Mouse (Mus musculus): ENCODE data around the gene Nat8f4.
"Not testable (repeated sequence)": the region's sequence is repeated elsewhere in the genome, so short reads cannot be mapped to it uniquely, and the experiment has no call there.

Gene Nat8f4

DNA sequence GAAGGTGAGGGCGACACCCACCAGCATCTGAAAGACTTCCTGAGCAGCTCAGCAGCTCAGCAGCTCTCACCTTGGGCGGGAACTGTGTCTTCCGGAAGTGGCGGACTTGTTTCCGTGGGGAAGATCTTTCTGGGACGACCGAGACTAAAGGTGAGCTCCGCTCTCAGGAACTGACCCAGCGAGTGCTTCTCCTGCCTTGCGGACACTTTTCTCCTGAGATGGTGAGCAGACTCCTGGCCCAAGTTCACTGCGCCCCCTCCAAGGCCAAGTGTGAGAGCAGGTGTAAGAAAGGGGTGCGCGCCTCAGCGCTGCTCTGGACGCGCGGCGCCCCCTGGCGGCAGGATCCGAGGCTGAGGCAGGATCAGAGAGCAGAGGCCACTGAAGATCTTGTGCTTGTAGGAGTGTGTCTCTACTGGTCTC lies at the start of gene Nat8f4:
Gene Nat8f4, minus strand, starts transcription at position 243 of the 420 bp plus-strand sequence.
- DNase-seq (ENCODE audit: low read depth, low spot score), result peak; percentile 77

GRCm38 (mm10) chr6:85948549-85948948 lies 43.9 kb upstream of the Nat8f4 start:
- DNase-seq (ENCODE audit: low read depth, low spot score), result no peak

DNA sequence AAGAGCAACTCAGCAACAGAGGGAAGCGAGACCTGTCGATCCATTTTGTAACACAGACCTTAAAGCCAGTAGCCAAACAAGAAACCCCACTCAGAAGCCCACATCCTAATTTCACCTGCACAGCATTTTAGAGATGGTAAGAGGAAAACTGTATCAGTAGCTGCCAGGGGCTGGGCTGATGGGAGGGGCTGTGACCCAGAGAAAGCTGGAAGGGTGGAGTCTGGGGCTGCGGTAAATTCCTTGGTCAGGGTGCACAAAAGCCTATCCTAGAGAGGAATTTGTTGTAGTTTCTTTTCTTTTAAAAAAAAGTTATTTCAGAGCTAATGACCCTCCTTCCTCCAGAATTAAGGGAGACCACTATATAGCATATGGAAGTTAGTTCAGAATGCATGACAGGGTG lies 37.8 kb upstream of the Nat8f4 start:
- DNase-seq (ENCODE audit: low read depth, low spot score), result peak; percentile 41

- DNase-seq (ENCODE audit: low read depth, low spot score), result no peak
These were observed 34.0 kb upstream of the Nat8f4 start for GRCm38 (mm10) chr6:85938701-85939100.

DNA sequence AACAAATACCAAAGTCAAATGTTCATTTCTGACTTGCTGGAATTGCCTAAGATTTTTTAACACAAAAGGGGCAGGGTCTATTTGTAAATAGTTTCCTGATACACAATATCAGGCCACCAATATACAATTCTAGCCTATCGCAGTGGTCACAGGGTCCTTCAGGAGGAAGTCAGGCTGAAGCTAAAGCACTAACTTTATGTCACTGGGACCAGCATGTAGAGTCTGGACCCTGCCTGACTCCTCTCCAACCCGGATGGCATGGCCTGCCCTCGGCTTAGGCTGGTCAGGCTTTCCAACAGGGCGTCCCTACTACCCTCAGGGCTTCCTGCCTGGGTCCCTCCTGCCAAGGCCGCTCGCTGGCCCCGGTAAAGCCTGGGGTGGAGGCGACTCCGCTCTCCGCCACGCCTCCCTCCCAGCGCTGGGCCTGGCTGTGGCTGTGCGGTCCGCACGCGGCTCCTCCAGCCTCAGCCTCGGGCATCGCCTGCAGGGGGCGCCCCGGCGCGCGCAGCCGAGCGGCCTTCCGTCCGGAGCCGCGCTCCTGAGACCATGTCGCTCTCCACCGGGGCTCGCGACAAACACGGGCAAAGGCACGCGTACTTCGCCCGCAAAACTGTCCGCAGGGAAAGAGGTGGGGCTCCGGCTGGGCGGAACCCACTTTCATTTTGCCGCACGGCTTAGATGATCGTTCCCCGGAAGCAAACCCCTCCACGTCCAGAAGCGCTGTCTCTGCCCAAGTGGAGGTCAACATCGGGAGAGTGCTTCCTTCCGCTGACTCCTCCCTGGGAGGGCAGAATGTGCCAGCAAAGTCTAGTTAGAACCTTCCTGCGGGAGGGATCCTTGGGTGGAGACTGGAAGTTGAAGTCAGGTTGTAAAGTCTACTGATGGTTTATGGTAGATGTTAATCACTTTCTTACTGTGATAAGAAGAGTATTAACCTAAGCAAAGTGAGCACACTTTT lies 32.1 kb upstream of the Nat8f4 start:
- DNase-seq (ENCODE audit: low read depth, low spot score), result peak; percentile 88

DNA sequence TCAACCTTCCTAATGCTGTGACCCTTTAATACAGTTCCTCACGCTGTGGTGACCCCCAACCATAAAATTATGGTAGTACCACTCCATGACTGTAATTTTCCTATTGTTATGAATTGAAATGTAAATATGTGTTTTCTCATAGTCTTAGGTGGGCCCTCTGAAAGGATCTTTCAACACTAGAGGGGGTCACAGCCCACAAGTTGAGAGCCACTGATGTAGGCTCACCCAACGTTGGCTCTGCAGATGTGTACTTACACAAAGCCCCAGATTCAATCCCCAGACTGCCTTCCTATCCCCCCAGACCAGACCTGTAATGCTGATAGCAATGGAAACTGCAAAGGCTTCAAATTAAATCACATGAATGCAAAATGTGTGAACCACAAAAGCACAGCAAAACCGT lies 31.0 kb upstream of the Nat8f4 start:
- DNase-seq (ENCODE audit: low read depth, low spot score), result no peak

- DNase-seq (ENCODE audit: low read depth, low spot score), result no peak
These were observed 29.4 kb upstream of the Nat8f4 start for GRCm38 (mm10) chr6:85934047-85934446.

- no peak for DNase-seq (ENCODE audit: low read depth, low spot score)
These were observed 24.6 kb upstream of the Nat8f4 start for GRCm38 (mm10) chr6:85929312-85929711.

DNA sequence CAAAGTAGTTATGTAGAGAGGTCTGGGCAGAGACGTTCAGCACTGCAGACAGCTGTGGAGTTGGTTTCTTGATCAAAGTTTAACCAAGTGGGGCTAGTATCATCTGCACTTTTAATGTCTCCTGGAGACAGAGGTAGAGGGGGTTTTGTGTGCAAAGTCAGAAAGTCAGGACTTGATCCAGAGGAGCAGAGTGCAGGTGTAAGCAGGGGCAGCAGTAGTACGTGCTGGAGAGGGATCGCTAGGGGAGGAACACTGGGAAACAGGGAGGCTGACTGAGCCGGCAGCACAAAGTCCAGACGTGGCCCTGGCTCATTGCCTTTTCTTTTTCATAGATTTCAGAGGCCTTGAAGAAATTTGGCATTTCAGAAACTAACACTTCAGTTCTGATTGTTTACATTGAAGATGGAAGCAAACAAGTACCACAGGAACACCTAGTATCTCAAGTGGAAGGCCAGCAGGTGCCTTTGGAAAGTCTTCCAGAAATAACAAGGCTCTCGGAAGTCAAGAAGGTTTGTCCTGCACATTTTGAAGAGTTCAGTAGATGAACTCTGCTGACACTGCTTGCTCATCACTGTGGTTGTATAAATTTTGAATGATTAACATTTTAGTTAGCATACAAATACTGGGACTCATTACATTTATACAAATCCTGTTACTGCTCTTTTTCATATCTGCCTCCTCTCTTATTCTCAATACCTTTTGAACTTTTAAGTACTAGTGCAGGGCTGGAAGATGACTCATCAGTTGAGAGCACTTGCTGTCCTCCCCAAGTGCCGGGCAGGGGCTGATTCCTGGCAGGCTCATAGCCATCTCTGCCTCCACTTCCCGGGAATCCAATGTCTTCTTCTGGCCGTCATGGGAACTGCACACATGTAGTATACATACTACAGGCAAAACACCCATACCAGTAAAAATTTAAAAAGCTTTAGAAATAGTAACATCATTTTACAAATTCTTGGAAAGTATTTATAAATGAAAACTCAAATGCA lies 23.1 kb upstream of the Nat8f4 start:
- no peak for DNase-seq (ENCODE audit: low read depth, low spot score)

GRCm38 (mm10) chr6:85926709-85927108 lies 22.0 kb upstream of the Nat8f4 start:
- DNase-seq (ENCODE audit: low read depth, low spot score), result no peak

GRCm38 (mm10) chr6:85923643-85924042 lies 19.0 kb upstream of the Nat8f4 start:
- DNase-seq (ENCODE audit: low read depth, low spot score), result no peak

- DNase-seq (ENCODE audit: low read depth, low spot score), result no peak
These were observed 14.7 kb upstream of the Nat8f4 start for GRCm38 (mm10) chr6:85919401-85919800.

DNA sequence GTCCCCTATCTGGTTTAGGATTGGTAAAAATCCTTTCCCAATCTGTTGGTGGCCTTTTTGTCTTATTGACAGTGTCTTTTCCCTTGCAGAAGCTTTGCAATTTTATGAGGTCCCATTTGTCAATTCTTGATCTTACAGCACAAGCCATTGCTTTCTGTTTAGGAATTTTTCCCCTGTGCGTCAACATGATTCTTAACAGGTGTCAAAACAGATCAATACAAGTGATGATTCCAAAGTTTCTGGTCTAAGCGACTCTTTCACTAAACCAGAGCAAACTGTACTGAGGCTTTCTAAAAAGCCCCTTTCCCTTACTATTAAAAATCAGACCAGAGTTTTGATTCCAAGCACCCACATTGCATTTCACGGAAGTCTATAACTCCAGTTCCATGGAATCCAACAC lies 13.7 kb upstream of the Nat8f4 start:
- not testable (repeated sequence) for DNase-seq (ENCODE audit: low read depth, low spot score)

GRCm38 (mm10) chr6:85916596-85916995 lies 11.9 kb upstream of the Nat8f4 start:
- no peak for DNase-seq (ENCODE audit: low read depth, low spot score)

DNA sequence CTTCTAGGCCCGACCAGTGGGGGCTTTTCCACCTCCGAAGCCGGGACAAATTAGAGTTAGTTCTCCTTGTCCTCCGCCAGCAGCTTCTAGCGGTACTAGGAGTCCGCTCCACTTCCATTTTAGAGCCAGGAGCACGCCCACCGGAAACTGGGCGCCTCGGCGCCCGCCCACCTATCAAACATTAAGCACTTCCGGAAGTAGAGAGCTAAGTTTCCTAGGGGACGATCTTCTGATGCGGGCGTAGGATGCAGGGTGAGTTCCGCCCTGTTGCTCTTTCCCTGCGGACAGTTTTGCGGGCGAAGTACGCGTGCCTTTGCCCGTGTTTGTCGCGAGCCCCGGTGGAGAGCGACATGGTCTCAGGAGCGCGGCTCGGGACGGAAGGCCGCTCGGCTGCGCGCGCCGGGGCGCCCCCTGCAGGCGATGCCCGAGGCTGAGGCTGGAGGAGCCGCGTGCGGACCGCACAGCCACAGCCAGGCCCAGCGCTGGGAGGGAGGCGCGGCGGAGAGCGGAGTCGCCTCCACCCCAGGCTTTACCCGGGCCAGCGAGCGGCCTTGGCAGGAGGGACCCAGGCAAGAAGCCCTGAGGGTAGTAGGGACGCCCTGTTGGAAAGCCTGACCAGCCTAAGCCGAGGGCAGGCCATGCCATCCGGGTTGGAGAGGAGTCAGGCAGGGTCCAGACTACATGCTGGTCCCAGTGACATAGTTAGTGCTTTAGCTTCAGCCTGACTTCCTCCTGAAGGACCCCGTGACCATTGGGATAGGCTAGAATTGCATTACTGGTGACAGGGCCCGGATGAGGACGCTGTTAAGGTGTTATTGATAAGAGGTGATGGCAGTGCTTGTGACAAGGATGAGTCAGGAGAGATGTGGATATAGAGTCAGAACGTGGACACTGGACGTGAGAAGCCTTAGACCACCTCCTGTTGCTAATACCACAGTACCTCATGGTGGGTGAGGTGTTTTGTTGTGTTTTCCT lies 11.1 kb upstream of the Nat8f4 start, which contains the start of gene Nat8f1:
Gene Nat8f1, minus strand, starts transcription at position 149 of the 975 bp plus-strand sequence.
- peak; percentile 95 for DNase-seq (ENCODE audit: low read depth, low spot score)

- no peak for DNase-seq (ENCODE audit: low read depth, low spot score)
These were observed 10.5 kb upstream of the Nat8f4 start for GRCm38 (mm10) chr6:85915141-85915538.

- DNase-seq (ENCODE audit: low read depth, low spot score), result no peak
These were observed 6.9 kb upstream of the Nat8f4 start, which contains the start of gene Tprkb for GRCm38 (mm10) chr6:85911587-85911986. Gene Tprkb (plus strand): TSS chr6:85911865.

DNA sequence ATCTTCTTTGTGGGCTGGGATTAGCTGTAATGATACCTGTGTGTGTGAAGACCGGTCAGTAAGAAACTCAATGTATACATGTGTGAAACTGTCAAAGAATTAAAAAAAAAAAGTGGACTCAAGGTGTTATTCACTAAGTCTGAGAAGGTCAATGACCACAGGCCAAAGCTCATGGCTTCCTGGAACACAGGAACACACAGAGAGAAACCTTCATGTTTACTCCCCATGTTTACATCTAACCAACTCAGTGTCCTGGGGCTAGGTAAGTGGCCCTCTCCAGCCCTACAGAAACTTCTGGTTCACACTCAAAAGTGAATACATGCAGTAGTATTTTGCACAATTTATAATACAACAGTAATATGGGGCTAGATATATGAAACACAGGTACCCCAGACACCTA lies 5.0 kb upstream of the Nat8f4 start:
- DNase-seq (ENCODE audit: low read depth, low spot score), result no peak

DNA sequence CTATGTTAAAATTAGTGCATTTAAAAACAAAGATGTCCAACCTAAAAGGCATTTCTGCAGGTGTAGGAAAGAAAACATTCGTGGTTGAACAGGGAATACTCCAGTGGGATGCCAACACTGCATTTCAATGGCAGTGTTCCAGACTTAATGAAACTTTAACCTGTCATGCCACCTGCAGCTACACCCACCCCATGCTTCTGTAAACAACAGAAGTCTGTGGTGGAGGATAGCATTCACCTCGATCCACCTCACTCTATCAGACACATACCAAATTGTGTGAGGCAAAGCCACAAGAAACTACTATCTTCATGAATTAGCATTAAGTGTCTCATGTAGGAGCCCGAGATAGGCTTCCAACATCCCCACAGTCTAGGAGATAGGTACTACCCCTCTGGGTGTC lies 3.7 kb upstream of the Nat8f4 start:
- no peak for DNase-seq (ENCODE audit: low read depth, low spot score)

DNA sequence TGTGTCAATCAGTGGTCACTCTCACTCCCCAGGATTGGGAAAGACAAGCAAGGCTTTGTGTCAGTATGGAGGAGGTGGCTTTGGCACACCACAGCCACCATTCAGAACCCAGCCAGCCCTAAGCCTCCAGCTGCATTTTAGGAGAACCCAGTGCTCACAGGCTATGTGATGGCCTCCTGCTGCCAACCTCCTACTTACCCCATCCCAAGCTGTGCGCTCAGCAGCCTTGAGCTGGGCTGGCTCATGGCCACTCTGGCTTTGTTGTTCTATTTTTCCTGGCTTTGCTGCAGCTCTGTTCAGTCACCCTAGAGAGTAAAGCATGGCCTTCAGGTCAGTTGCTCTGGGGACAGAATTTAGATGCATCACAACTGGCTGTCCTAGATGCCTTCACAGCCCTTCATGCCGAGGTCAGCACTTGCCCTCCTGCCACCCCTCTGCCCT lies 2.2 kb upstream of the Nat8f4 start:
- not testable (repeated sequence) for DNase-seq (ENCODE audit: low read depth, low spot score)

DNA sequence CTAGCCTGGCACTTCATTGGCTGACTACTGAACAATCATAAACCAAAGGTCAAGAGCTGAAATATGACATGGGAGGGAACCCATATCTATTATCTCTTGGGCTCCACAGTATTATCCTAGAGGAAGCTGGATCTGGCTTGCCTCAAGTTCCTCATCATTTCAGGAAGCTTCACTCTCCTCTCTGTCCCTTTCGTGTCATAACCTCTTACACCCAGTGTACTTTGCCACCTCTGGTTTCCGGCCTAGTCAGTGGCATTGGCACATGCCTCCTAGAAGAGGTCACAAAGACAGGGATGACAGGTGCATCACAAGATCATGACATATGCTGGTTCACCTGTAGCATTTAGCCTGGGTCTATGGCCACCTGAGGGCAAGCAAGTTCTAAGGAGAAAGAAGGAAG lies 2.4 kb downstream of the Nat8f4 start:
- DNase-seq (ENCODE audit: low read depth, low spot score), result no peak

Data from R1 (cell line).